Mouse (Mus musculus): ENCODE results near the gene Epas1. TPM values are rescaled to one million over a fixed set of nuclear protein-coding genes. Genes with fewer than 3 reads are reported as not detected.

The Epas1 gene
- polyA plus RNA-seq, 1 experiment from 2014 or later = 5.3 TPM

DNA sequence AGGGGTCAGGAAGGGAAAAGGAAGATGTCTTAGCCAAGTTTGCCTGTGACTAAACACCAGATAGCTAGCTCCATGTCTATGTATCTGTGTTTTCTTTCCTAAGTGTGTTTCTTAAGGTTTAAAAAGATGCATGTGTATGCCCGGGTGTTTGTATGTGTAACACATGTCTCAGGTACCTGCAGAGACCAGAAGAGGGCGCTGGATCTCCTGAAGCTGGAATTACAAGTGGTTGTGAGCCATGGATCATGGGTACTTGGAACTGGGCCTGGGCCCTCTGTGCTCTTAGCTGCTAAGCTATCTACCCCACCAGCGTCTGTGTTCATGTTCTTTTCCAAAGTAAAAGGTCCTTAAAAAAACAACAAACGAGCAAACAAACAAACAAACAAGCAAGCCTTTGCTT is 12.9 kb downstream of the Epas1 start:
- H3K4me1 ChIP-seq (ENCODE audit: control insufficient read depth, insufficient read depth, low read length) = peaks cover 20% of the 10 kb centered on the region
- H3K4me3 ChIP-seq (replicated peaks; ENCODE audit: low read length) = no peak overlapping the region
- H3K4me2 ChIP-seq (ENCODE audit: low read depth, low read length) = no peak overlapping the region
- no peak overlapping the region for H3K9ac ChIP-seq (ENCODE audit: low read length)
- H3K27me3 ChIP-seq (ENCODE audit: control insufficient read depth, insufficient read depth, low read length) = no peaks in the 10 kb centered on the region
- H3K9me3 ChIP-seq (replicated peaks; ENCODE audit: control insufficient read depth, low read length) = no peaks in the 10 kb centered on the region
- 86% methylated on average over 4 of the region's 4 CpGs for WGBS
- no peaks in the 10 kb centered on the region for H3K36me3 ChIP-seq (ENCODE audit: control insufficient read depth, insufficient read depth, low read length)
- no peak for ATAC-seq (ENCODE audit: insufficient read depth, low FRiP score)
- H3K27ac ChIP-seq (ENCODE audit: low read length) = no peak overlapping the region

DNA sequence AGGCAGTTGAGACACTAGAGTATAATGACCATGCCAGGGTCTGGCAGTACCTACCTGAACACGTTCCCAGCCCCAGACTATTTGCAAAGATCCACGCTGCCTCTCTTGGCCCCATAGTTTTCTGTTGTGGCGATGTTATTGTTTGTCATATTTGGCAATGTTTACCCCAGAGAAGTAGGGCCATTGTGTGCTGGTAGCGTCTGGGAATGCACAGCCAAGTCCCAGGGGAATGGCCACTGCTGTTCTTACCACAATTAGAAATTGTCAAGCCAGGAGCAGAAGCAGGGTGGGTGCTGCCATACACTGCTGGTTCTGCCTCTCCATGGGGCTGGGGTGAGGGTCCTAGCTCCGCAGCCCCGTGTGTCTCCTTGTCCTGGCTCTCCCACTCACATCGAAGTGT is 15.1 kb downstream of the Epas1 start:
- WGBS = 76% methylated on average over 7 of the region's 7 CpGs
- Histone ChIP-seq H3K4me3 (replicated peaks; ENCODE audit: low read length) (no peak overlapping the region), H3K4me2 (ENCODE audit: low read depth, low read length) (no peak overlapping the region), H3K9ac (ENCODE audit: low read length) (no peak overlapping the region), H3K27ac (ENCODE audit: low read length) (no peak overlapping the region), H3K27me3 (ENCODE audit: control insufficient read depth, insufficient read depth, low read length) (no peaks in the 10 kb centered on the region), H3K4me1 (ENCODE audit: control insufficient read depth, insufficient read depth, low read length) (peaks cover 13% of the 10 kb centered on the region), H3K9me3 (replicated peaks; ENCODE audit: control insufficient read depth, low read length) (no peaks in the 10 kb centered on the region), H3K36me3 (ENCODE audit: control insufficient read depth, insufficient read depth, low read length) (no peaks in the 10 kb centered on the region)
- no peak for ATAC-seq (ENCODE audit: insufficient read depth, low FRiP score)

DNA sequence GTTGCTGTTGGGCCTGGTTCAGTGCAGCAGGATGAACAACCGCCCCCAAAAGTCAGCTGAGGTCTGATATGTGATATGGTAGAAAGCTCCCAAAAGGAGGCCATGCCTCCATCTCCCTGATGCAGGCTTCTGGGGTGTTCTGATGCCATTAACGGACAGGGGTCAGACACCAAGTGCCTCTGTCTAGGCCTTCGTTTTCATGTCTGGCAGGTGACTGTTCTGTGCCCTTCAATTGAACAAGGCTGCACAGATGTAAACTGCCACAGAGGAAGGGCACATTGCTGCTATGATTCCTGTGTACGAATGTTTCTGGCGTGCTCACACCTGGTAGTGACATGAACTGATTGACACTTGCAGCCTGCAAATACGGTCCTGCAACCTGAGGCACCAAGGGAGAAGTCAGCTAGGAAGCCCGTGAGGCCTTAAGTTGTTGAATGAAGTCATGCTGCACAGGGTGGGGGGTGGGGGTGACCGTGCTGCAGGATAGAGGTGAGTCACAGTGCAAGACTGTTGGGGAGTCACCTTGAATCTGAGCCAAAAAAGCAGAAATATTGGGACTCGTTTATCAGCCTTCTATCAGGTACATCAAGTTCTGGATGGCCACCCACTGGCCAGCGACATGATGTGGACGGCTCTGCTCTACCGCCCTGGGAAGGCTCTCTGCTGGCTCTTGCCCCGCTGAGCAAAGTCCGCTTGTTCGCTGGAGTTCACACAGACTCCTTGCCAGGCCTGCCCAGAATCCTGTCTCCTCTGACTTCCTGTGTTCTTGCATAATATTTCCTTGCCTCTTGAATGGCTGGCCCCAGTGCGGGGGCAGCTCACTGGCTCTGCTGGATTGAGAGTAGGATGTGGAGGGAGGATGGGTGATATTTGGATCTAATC is 16.1 kb downstream of the Epas1 start:
- Histone ChIP-seq H3K27ac (ENCODE audit: low read length) (peak overlapping the region; percentile 31), H3K36me3 (ENCODE audit: control insufficient read depth, insufficient read depth, low read length) (no peaks in the 10 kb centered on the region), H3K27me3 (ENCODE audit: control insufficient read depth, insufficient read depth, low read length) (no peaks in the 10 kb centered on the region), H3K4me3 (replicated peaks; ENCODE audit: low read length) (no peak overlapping the region), H3K4me2 (ENCODE audit: low read depth, low read length) (no peak overlapping the region), H3K9me3 (replicated peaks; ENCODE audit: control insufficient read depth, low read length) (no peaks in the 10 kb centered on the region), H3K4me1 (ENCODE audit: control insufficient read depth, insufficient read depth, low read length) (peaks cover 13% of the 10 kb centered on the region), H3K9ac (ENCODE audit: low read length) (0 out of 2 replicates have a peak overlapping the region, but pooled peaks have one; percentile 7)
- WGBS = 50% methylated on average over 16 of the region's 16 CpGs
- ATAC-seq (ENCODE audit: insufficient read depth, low FRiP score) = peak; percentile 79

DNA sequence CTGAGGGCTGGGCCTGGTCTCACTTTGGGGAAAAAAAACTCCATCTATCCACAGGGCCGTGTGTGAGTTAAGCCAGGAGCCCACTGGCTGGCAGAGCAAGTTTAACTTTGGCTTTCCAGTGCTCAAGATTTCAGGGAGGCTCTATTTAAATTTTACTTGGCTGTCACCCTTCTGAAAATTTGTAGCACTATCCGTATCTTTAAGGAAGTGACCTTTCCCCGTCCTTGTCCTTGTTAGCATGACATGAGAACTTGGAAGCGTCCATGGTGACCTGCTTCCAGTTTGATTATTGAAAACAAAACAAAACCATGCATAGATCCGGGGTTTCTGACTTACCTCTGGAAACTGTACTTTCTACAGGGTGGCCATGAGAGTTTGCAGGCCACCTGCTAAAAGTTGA is 17.3 kb downstream of the Epas1 start:
- Histone ChIP-seq H3K9ac (ENCODE audit: low read length) (no peak overlapping the region), H3K9me3 (replicated peaks; ENCODE audit: control insufficient read depth, low read length) (no peaks in the 10 kb centered on the region), H3K4me3 (replicated peaks; ENCODE audit: low read length) (no peak overlapping the region), H3K27ac (ENCODE audit: low read length) (no peak overlapping the region), H3K27me3 (ENCODE audit: control insufficient read depth, insufficient read depth, low read length) (no peaks in the 10 kb centered on the region), H3K4me1 (ENCODE audit: control insufficient read depth, insufficient read depth, low read length) (peaks cover 13% of the 10 kb centered on the region), H3K4me2 (ENCODE audit: low read depth, low read length) (no peak overlapping the region), H3K36me3 (ENCODE audit: control insufficient read depth, insufficient read depth, low read length) (no peaks in the 10 kb centered on the region)
- WGBS = 54% methylated on average over 5 of the region's 5 CpGs
- ATAC-seq (ENCODE audit: insufficient read depth, low FRiP score) = no peak

DNA sequence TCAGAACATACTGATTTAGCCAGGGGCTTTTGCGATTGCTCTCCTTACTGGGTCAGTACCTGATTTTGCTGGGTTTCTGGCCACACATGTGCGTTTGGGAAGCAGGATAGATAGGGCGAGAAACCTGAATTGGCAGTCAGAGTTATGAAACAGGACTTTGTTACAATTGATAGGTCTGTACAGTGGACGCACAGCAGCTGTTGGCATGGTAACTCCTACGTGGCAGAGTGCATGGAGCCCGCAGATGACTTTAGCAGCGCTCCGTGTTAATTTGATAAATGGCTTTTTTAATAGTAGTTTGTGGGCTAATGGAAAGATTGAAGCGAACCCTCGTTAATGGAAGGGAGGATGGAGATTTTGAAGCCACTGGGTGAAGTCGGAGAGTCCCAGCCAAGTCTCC is 18.5 kb downstream of the Epas1 start:
- no peaks in the 10 kb centered on the region for H3K27me3 ChIP-seq (ENCODE audit: control insufficient read depth, insufficient read depth, low read length)
- no peaks in the 10 kb centered on the region for H3K9me3 ChIP-seq (replicated peaks; ENCODE audit: control insufficient read depth, low read length)
- 45% methylated on average over 11 of the region's 11 CpGs for WGBS
- ATAC-seq (ENCODE audit: insufficient read depth, low FRiP score) = no peak
- no peak overlapping the region for H3K4me2 ChIP-seq (ENCODE audit: low read depth, low read length)
- H3K4me1 ChIP-seq (ENCODE audit: control insufficient read depth, insufficient read depth, low read length) = peaks cover 13% of the 10 kb centered on the region
- no peak overlapping the region for H3K27ac ChIP-seq (ENCODE audit: low read length)
- H3K4me3 ChIP-seq (replicated peaks; ENCODE audit: low read length) = no peak overlapping the region
- no peaks in the 10 kb centered on the region for H3K36me3 ChIP-seq (ENCODE audit: control insufficient read depth, insufficient read depth, low read length)
- H3K9ac ChIP-seq (ENCODE audit: low read length) = no peak overlapping the region

DNA sequence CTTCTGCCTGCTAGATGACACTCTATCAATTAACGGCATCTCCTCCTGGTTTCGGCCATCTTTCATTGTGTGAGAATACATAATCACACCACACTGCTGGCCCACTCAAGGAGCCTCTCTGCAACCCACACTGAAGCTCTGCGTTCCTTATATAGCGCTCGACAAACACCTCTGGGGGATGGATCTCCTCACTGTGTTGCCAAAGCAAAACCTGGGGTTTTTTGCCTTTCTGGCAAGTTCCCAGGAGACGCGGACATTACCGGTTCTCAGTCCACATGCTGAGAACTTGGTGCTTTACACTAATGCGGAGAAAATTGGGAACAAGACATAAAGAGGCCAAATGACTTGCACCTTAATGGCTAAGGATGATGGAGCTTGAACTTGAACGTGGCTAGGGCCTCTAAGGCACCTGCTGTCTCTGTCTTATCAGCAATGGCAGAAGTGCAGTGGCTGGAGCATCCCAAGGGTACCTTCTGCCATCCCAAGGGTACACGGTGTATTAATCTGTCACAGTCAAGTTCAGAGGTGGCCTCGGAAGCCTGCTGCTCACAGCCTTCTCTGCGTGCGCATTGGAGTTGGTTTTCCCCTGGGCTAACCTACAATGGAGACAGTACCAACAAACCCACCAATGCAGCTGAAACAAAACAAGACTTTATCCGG is 19.6 kb downstream of the Epas1 start:
- H3K4me1 ChIP-seq (ENCODE audit: control insufficient read depth, insufficient read depth, low read length) = peaks cover 13% of the 10 kb centered on the region
- no peak for ATAC-seq (ENCODE audit: insufficient read depth, low FRiP score)
- H3K4me3 ChIP-seq (replicated peaks; ENCODE audit: low read length) = no peak overlapping the region
- H3K36me3 ChIP-seq (ENCODE audit: control insufficient read depth, insufficient read depth, low read length) = no peaks in the 10 kb centered on the region
- WGBS = 88% methylated on average over 15 of the region's 15 CpGs
- no peak overlapping the region for H3K4me2 ChIP-seq (ENCODE audit: low read depth, low read length)
- no peaks in the 10 kb centered on the region for H3K9me3 ChIP-seq (replicated peaks; ENCODE audit: control insufficient read depth, low read length)
- H3K27me3 ChIP-seq (ENCODE audit: control insufficient read depth, insufficient read depth, low read length) = no peaks in the 10 kb centered on the region
- no peak overlapping the region for H3K9ac ChIP-seq (ENCODE audit: low read length)
- no peak overlapping the region for H3K27ac ChIP-seq (ENCODE audit: low read length)

DNA sequence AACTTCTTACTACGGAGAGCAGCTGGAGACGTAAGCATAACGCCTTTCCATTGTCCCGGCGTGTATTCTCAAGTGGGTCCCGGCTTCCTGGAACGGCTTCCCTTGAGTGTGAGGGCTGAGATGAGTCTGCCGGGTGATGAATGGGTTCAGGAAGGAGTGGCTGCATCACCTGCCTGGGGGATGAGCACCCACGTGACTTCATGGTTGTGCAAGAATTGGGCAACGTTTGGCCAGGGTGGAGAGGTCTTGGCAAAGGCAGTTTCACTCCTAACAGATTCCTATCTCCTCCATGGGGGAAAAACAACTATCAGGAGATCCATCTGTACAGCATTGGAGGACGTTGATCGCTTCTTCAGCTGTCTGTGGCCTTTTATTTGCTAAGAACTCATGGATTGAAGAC is 23.0 kb downstream of the Epas1 start:
- Histone ChIP-seq H3K4me2 (ENCODE audit: low read depth, low read length) (no peak overlapping the region), H3K27me3 (ENCODE audit: control insufficient read depth, insufficient read depth, low read length) (no peaks in the 10 kb centered on the region), H3K4me1 (ENCODE audit: control insufficient read depth, insufficient read depth, low read length) (no peaks in the 10 kb centered on the region; the same call in 1 of the 2 replicates), H3K4me3 (replicated peaks; ENCODE audit: low read length) (no peak overlapping the region), H3K27ac (ENCODE audit: low read length) (no peak overlapping the region), H3K9ac (ENCODE audit: low read length) (no peak overlapping the region), H3K36me3 (ENCODE audit: control insufficient read depth, insufficient read depth, low read length) (no peaks in the 10 kb centered on the region), H3K9me3 (replicated peaks; ENCODE audit: control insufficient read depth, low read length) (no peaks in the 10 kb centered on the region)
- 77% methylated on average over 12 of the region's 12 CpGs for WGBS
- ATAC-seq (ENCODE audit: insufficient read depth, low FRiP score) = no peak

DNA sequence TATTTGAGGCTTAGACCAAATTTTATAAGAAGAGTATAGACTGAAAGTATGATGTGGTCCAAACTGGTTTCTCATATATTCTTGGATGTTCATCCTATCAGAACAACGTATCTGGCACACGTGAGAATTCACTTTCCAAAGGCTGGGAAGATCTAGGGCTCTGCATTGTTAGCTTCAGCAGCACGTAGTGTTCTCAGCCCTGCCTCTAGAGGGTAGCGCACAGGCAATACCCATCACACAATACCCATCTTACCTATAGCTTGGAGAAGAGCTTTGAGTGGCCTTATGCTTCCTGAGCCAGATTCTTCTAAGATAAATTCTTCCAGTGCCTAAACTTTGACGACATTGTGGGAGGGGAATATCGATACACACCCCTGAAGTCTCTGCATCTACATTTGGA is 24.6 kb downstream of the Epas1 start:
- Histone ChIP-seq H3K4me3 (replicated peaks; ENCODE audit: low read length) (no peak overlapping the region), H3K36me3 (ENCODE audit: control insufficient read depth, insufficient read depth, low read length) (no peaks in the 10 kb centered on the region), H3K4me1 (ENCODE audit: control insufficient read depth, insufficient read depth, low read length) (peaks cover 6% of the 10 kb centered on the region; the same call in 1 of the 2 replicates), H3K27me3 (ENCODE audit: control insufficient read depth, insufficient read depth, low read length) (no peaks in the 10 kb centered on the region), H3K9me3 (replicated peaks; ENCODE audit: control insufficient read depth, low read length) (no peaks in the 10 kb centered on the region), H3K9ac (ENCODE audit: low read length) (no peak overlapping the region), H3K27ac (ENCODE audit: low read length) (no peak overlapping the region), H3K4me2 (ENCODE audit: low read depth, low read length) (no peak overlapping the region)
- ATAC-seq (ENCODE audit: insufficient read depth, low FRiP score) = no peak
- 90% methylated on average over 6 of the region's 6 CpGs for WGBS

All from stomach, embryonic 16.5 days (tissue).